Mouse (Mus musculus): ENCODE measurements at regions not wholly inside any gene's neighbourhood (a gene's known extent, or its start where the extent isn't known, plus 50 kb on each side); places are given as distances from the start of the nearest gene placed in this dataset.
A peak's percentile ranks its signal among the peaks of the same experiment; 100 is the strongest.

- H3K9me3 ChIP-seq (ENCODE audit: low read depth, low read length): no peaks in the 10 kb centered on the region
- no peak overlapping the region for H3K4me2 ChIP-seq
- H3K27me3 ChIP-seq (ENCODE audit: insufficient read depth, low read length): no peaks in the 10 kb centered on the region
- H3K4me1 ChIP-seq (ENCODE audit: insufficient read depth): no peaks in the 10 kb centered on the region
- TF ChIP-seq CTCF (IDR thresholded peaks at IDR 0.05; ENCODE audit: low read depth): no peak
- WGBS: 65% methylated on average over 5 of the region's 5 CpGs
- no peak overlapping the region for H3K9ac ChIP-seq
- DNase-seq: no peak
- no peak overlapping the region for H3K27ac ChIP-seq (ENCODE audit: low read depth)
- no peaks in the 10 kb centered on the region for H3K36me3 ChIP-seq (ENCODE audit: insufficient read depth)
- no peak overlapping the region for H3K4me3 ChIP-seq (ENCODE audit: low read depth, low read length)
- ATAC-seq (ENCODE audit: insufficient read depth): no peak
Observed at GRCm38 (mm10) chr11:7944956-7945515, 719.3 kb downstream of the Tns3 start.

DNA sequence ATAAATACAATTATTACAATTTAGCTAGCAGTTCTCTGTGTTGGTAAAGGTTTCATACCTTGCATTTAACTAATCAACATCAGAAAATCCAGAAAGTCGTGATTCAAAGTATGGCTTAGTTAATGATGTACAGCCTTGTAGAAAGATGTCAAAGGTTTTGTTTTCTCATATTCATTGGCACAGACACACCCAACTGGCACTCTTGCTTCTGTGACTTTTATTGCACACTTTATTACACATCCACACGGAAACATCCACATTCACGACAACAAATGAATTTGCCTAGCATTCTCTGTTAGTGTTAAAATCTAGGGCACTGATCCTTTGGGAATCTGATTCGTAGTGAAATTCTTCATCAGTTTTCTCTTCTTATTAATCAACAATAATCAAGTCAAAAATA, 720.0 kb downstream of the Tns3 start:
- DNase-seq (no peak), ATAC-seq (ENCODE audit: insufficient read depth) (no peak)
- Histone ChIP-seq H3K9me3 (ENCODE audit: low read depth, low read length) (no peaks in the 10 kb centered on the region), H3K27me3 (ENCODE audit: insufficient read depth, low read length) (no peaks in the 10 kb centered on the region), H3K4me1 (ENCODE audit: insufficient read depth) (no peaks in the 10 kb centered on the region), H3K27ac (ENCODE audit: low read depth) (no peak overlapping the region), H3K4me2 (no peak overlapping the region), H3K4me3 (ENCODE audit: low read depth, low read length) (no peak overlapping the region), H3K36me3 (ENCODE audit: insufficient read depth) (no peaks in the 10 kb centered on the region), H3K9ac (no peak overlapping the region)
- 85% methylated on average over 4 of the region's 4 CpGs for WGBS
- TF ChIP-seq CTCF (IDR thresholded peaks at IDR 0.05; ENCODE audit: low read depth): no peak

GRCm38 (mm10) chr11:7933611-7934010, 719.9 kb upstream of the Igfbp3 start:
- 72% methylated on average over 3 of the region's 3 CpGs for WGBS
- no peaks in the 10 kb centered on the region for H3K4me1 ChIP-seq (ENCODE audit: insufficient read depth)
- no peaks in the 10 kb centered on the region for H3K36me3 ChIP-seq (ENCODE audit: insufficient read depth)
- H3K27ac ChIP-seq (ENCODE audit: low read depth): no peak overlapping the region
- DNase-seq: no peak
- no peak for ATAC-seq (ENCODE audit: insufficient read depth)
- H3K4me3 ChIP-seq (ENCODE audit: low read depth, low read length): no peak overlapping the region
- no peak overlapping the region for H3K9ac ChIP-seq
- no peaks in the 10 kb centered on the region for H3K27me3 ChIP-seq (ENCODE audit: insufficient read depth, low read length)
- H3K4me2 ChIP-seq: no peak overlapping the region
- no peak for TF ChIP-seq CTCF (IDR thresholded peaks at IDR 0.05; ENCODE audit: low read depth)
- H3K9me3 ChIP-seq (ENCODE audit: low read depth, low read length): no peaks in the 10 kb centered on the region

- DNase-seq: peak; percentile 77
- Histone ChIP-seq H3K4me1 (ENCODE audit: insufficient read depth) (no peaks in the 10 kb centered on the region), H3K27ac (ENCODE audit: low read depth) (no peak overlapping the region), H3K36me3 (ENCODE audit: insufficient read depth) (no peaks in the 10 kb centered on the region), H3K4me3 (ENCODE audit: low read depth, low read length) (no peak overlapping the region), H3K9me3 (ENCODE audit: low read depth, low read length) (no peaks in the 10 kb centered on the region), H3K9ac (no peak overlapping the region), H3K4me2 (no peak overlapping the region), H3K27me3 (ENCODE audit: insufficient read depth, low read length) (no peaks in the 10 kb centered on the region)
- no peak for TF ChIP-seq CTCF (IDR thresholded peaks at IDR 0.05; ENCODE audit: low read depth)
- 48% methylated on average over 5 of the region's 5 CpGs for WGBS
- peak; percentile 96 for ATAC-seq (ENCODE audit: insufficient read depth)
Observed at GRCm38 (mm10) chr11:7932638-7933037, 718.9 kb upstream of the Igfbp3 start.

DNA sequence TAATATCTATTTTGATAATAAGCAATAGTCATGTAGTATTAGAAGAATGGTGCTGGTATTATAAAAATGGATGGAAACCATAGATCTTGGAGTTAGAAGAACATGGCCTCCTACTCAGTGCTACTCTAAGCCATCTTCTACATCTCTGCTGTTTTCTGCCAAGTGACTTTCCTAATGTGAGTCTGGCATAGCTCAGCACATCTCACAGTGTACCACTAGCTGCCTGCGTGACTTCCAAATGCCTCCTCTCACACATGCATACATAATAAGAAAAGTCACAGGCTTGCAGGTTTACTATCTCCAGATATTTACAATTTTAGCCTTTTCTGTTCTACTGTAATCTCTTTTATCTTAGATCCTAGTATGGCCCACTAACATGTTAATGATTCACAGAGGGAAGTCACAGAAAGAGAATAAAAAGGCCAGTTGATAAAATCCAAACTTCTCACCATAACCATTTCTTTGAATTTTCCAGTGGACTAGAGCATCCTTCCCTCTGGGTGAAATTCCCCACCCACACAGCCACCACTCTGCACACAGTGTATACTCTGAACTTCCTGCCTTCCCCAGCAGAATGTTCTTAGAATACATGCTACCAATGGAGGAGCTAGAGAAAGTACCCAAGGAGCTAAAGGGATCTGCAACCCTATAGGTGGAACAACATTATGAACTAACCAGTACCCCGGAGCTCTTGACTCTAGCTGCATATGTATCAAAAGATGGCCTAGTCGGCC, 717.5 kb upstream of the Igfbp3 start:
- 83% methylated on average over 2 of the region's 3 CpGs for WGBS
- H3K9me3 ChIP-seq (ENCODE audit: low read depth, low read length): no peaks in the 10 kb centered on the region
- no peak overlapping the region for H3K4me2 ChIP-seq
- H3K27ac ChIP-seq (ENCODE audit: low read depth): no peak overlapping the region
- TF ChIP-seq CTCF (IDR thresholded peaks at IDR 0.05; ENCODE audit: low read depth): no peak
- H3K4me1 ChIP-seq (ENCODE audit: insufficient read depth): no peaks in the 10 kb centered on the region
- H3K4me3 ChIP-seq (ENCODE audit: low read depth, low read length): no peak overlapping the region
- no peaks in the 10 kb centered on the region for H3K27me3 ChIP-seq (ENCODE audit: insufficient read depth, low read length)
- no peak for ATAC-seq (ENCODE audit: insufficient read depth)
- DNase-seq: no peak
- no peaks in the 10 kb centered on the region for H3K36me3 ChIP-seq (ENCODE audit: insufficient read depth)
- no peak overlapping the region for H3K9ac ChIP-seq

DNA sequence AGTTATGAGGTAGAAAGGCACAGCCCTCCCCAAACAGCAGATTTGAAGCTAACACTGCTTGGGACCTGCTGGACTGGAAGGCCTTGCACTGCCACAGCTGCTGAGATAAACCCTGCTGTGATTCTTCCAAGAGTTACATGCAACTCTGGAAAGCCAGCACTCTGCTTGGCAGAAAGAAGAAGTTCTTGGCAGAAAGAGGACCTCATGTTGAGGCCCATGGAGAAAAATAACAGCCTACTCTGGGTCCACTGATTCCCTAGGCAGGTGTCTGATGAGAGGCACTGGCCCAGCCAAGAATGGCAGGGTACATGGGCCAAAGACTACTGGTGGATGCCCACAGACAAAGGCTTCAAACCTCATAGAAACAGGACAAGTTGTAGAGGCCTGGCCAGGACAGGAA, 714.0 kb upstream of the Igfbp3 start:
- Histone ChIP-seq H3K4me1 (ENCODE audit: insufficient read depth) (no peaks in the 10 kb centered on the region), H3K27me3 (ENCODE audit: insufficient read depth, low read length) (no peaks in the 10 kb centered on the region), H3K9me3 (ENCODE audit: low read depth, low read length) (no peaks in the 10 kb centered on the region), H3K4me3 (ENCODE audit: low read depth, low read length) (no peak overlapping the region), H3K9ac (no peak overlapping the region), H3K27ac (ENCODE audit: low read depth) (no peak overlapping the region), H3K4me2 (no peak overlapping the region), H3K36me3 (ENCODE audit: insufficient read depth) (no peaks in the 10 kb centered on the region)
- ATAC-seq (ENCODE audit: insufficient read depth) (no peak), DNase-seq (no peak)
- TF ChIP-seq CTCF (IDR thresholded peaks at IDR 0.05; ENCODE audit: low read depth): no peak

DNA sequence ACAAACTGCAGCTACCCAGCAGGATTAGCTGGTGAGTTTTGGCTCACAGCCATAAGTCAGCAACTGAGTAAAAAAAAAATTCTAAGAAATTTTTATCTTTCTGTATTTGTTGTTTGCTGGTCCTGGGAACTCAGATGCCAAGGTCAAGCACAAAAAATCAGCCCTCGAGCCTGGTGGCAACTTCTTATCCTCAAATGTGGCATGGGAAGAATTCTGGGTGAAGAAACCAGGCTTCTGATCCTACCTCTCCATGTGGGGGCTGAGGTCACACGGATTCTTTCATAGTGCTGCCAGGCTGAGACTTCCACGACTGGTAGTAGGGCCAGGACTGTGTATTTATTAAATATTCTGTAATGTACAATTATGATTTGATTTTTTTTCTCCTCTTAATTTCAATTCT, 698.3 kb upstream of the Igfbp3 start:
- WGBS: 57% methylated on average over 3 of the region's 3 CpGs
- no peaks in the 10 kb centered on the region for H3K9me3 ChIP-seq (ENCODE audit: low read depth, low read length)
- H3K36me3 ChIP-seq (ENCODE audit: insufficient read depth): no peaks in the 10 kb centered on the region
- DNase-seq (no peak), ATAC-seq (ENCODE audit: insufficient read depth) (no peak)
- no peaks in the 10 kb centered on the region for H3K27me3 ChIP-seq (ENCODE audit: insufficient read depth, low read length)
- no peak for TF ChIP-seq CTCF (IDR thresholded peaks at IDR 0.05; ENCODE audit: low read depth)
- no peaks in the 10 kb centered on the region for H3K4me1 ChIP-seq (ENCODE audit: insufficient read depth)
- H3K4me2 ChIP-seq: no peak overlapping the region
- H3K9ac ChIP-seq: no peak overlapping the region
- no peak overlapping the region for H3K27ac ChIP-seq (ENCODE audit: low read depth)
- no peak overlapping the region for H3K4me3 ChIP-seq (ENCODE audit: low read depth, low read length)
